Mouse (Mus musculus) frontal cortex, postnatal 10 days (tissue): ENCODE measurements at regions not wholly inside any gene's neighbourhood (a gene's known extent, or its start where the extent isn't known, plus 50 kb on each side); places are given as distances from the start of the nearest gene placed in this dataset.

ENCODE experiments used
- DNase-seq, 2 experiments: peaks; one replicate each; pipeline ENCODE4 v3.0.0; 2022; ENCODE audit warnings: low spot score in 2 of 2, mixed read lengths in 1 of 2

- no peak for DNase-seq
These were observed 124.1 kb downstream of the Pten start for GRCm38 (mm10) chr19:32881443-32881842.

- no peak for DNase-seq
These were observed 127.0 kb downstream of the Pten start for GRCm38 (mm10) chr19:32884279-32884678.

DNA sequence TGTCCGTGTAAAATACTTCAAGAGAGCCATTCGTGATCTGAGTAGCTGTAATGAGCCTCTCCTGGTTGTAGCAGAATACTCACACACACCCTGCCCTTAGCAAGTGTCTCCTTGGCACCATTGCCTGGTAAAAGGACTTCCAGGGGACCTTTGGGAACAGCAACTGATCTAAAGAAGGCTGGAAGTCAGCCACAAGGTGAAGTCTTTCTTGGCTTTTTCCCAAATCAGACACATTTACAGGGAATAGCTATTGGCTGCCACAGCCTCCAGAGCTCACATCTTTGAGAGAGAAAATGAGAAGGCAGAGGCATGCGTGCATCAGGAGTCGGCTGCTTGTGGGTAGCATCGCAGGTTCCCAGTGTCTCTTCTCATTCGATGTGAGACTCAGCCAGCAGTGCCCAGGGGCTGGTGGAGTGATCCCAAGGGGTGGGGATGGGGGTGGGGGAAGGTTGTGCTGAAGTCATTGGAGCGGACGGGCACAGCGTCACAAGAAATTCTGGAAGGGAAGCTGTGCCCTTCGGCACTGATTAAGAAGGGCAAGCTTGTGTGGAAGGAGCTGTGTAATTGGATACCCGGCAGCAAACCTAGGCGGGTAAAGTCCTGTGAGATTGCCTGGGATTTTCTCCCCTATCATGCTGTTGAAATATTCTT is 128.3 kb downstream of the Pten start:
- no peak for DNase-seq

- DNase-seq: no peak
These were observed 129.9 kb downstream of the Pten start for GRCm38 (mm10) chr19:32887190-32887589.

- DNase-seq: no peak
These were observed 131.5 kb downstream of the Pten start for GRCm38 (mm10) chr19:32888616-32889305.

DNA sequence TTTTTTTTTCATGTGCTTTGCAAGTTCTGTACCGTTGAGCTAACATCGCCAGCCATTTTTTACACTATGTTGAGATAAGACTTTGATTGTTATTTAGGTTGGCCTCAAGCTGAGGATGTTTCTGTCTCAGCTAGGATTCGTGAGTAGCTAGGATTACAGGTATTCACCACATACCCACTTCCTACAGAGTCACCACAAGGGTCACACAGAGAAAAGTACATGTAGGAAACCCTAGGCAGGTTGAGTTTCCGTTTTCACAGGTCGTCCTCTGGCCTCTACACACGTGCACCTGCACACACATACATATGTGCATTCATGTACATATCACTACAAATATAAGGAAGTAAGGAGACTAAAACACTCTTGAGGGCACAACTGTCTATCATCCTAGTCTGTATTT is 133.5 kb downstream of the Pten start:
- no peak for DNase-seq

DNA sequence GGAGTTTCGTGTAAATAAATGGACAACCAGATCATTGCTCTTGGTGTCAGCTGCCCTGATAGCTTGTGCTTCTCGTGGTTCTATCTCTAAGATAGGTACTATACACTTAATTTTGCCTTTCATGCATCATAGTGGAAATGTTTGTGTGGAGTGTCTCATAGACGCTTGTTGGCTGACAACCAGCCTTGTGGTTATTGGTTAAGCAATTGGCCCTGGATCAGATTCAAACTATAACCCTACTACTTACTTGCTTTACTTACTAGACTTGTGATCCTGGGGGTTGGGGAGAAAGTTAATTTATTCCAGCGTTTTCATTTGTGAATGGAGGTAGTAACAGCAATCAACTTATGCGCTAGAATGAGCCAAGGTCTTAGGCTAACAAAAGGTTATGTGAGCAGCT is 135.2 kb downstream of the Pten start:
- no peak for DNase-seq

DNA sequence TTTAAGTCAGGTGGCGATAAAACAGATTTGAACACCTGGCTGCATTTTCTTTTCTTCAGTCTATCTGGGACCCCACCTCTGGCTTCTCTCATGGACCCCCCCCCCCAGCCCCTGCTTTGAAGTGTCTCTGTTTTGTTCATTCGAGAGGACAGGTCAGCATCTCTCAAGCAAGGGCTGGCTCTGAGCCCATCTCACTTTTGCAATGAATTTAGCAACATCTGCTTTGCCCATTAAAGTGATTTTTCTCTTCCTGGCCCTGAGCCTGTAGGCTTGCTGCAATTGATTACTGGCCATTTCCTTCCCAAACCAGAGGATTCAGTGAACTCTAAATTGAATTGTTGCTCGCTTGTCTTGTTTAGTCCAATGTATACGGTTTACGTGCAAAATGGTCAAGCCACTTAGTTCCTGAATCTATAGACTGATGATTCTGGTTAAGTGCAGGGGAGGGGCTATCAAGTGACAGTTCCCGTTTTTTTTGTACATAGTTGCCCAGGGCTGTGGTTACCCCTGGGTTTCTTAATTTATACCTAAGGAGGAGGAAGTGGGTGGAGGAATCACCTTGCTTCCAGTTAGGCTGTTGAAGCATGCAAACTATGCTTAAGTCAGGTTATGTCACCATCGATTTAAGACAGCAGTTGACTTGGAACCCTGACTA is 146.3 kb downstream of the Pten start:
- DNase-seq: no peak

DNA sequence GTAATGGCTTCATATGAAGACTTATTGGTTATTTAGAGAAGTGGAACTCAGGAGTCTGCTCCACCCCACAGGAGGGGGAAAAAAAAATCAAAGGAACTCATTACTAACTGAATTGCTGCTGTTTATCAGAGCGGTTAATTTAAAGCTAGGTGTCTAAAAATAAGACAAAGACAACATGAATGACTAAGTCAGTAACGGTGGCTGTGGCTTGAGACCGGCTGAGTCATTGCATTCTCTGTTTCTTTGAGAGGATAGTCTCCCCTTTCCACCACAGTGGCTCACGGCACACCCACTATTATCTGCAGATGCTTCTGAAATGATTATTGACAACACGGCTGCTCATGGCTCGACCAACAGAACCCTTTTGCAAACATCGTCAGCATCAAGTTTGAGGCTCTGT is 147.2 kb downstream of the Pten start:
- no peak for DNase-seq

GRCm38 (mm10) chr19:32905901-32906431 is 148.7 kb downstream of the Pten start:
- DNase-seq: no peak

DNA sequence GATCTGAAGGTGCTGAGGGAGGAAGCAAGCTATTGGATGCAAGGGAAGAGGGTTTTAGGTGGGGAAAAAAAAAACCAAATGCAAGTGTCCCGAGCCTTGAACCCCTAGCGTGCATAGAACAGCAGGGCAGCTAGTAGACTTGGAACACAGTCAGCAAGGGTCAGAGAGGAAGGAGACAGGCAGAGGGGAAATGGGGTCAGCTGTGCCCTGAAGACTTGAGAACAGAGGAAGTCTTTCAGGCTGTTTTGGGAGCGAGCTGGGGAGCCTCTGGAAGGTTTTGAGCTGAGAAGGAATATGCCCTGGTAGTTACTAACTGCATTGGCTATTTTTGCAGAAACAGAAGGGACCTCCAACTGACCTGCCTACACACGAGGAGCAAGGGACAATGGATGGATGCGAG is 149.5 kb downstream of the Pten start:
- DNase-seq: no peak

DNA sequence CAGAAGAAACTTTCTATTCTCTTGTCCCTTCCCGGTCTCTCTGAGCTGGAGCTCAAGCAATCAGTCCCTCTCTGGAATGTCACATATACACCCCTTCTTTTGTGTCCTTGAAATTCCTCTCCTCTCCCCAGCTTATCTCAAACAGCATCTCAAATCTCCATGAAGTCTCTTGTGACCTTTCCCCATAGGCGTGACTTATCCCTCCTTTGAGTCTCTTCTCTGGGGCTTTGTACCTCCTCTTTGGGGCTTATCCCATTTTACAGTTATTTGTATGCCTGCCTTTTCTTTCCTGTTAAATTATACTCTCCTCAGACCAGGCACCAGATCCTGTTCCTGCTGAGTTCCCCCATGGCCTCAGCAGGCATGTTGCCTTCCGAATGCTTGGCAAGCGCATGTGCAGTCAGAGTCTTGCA is 152.8 kb downstream of the Pten start:
- no peak for DNase-seq

DNA sequence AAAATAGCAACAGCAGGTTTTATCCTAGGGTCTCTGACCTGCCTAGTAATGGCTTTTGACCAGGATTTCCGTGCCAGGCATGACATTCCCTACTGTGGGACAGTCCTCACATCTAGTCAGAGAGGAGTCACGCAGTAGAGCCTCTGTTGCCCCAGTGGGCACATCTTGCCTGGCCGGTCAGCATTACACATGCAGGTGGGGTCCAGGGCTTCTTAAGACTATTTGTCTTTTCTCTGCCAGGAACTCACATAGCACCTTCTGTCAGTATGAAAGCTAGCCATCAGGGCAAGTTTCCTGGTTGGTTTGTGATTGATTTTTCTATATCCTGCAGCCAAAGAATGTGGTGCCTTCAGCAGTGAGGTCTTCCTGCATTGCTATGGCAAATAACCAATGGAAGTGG is 155.0 kb downstream of the Pten start:
- DNase-seq: no peak

GRCm38 (mm10) chr19:32916507-32917280 is 159.4 kb downstream of the Pten start:
- no peak for DNase-seq

DNA sequence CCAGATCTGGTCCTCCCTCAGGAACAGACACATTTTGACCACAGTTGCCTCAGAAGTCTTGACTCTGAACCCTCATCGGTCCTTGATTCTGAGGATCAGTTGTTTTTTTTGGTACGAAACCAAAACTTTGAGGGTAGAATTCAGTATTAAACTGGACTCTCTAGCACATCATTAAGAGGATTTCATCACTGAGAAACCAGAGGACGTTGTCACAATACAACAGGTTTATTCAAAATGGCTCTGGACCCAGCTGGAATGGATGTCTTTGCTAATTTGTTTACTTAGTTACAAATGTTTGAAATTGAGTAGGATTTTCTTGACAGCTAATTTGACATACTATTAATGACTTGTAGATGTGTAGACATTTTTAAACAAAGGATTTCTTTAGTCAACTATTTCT is 163.7 kb downstream of the Pten start:
- no peak for DNase-seq

DNA sequence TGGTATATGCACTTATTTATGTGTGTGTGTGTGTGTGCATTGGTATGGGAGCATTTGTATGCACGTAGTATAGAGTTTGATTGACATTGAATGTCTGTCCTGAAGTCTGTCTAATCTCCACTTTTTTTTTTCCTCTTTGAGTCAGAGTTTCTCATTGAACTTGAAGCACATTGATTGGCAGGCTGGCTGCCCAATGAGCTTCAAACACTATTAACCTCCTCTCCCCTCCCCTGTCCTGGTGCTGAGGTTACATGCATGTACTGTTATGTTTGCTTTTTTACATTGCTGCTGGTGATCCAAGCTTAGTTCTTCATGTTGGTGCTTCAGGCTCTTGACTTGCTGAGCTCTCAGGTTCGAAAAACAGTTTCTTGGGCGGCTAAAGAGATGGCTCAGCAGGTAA is 166.6 kb downstream of the Pten start:
- DNase-seq: no peak

DNA sequence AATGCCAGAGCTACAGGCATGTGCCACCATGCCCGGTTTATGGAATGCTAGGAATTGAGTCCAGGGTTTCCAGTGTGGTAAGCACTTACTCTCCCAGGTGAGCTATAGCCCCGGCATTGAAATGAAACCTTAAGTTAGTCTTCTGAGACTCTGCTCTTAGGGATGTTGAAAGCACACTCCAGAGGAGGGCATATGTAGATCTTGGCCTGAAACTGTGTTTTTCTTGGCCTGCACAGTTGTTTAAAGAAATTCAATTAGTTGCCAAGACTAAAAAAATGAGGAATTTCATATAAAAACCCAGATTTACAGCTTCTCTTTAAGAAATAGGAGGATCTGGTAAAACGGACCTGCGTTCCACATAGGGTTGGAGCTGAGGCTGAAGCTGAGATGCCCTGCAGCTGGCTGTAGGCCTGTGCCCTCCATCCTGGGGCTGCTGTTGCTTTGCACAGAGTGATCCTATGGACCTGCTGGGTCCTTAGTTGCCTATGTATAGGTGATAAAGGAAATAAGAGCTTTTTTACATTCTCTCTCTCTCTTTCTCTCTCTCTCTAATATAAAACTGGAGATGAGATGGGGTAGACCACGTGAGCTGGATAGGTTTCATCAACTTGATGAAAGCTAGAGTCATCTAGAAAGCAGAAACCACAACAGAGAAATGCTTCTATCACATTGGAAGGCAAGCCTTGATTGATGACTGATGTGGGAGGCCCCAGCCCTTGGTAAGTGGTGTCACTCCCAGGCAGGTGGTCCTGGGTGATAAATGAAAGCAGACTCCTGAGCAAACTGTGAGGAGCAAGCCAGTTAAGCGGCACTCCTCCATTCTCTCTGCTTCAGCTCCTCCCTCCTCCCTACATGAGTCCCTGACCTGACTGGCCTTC is 168.6 kb downstream of the Pten start:
- DNase-seq: no peak

- no peak for DNase-seq
These were observed 169.3 kb downstream of the Pten start for GRCm38 (mm10) chr19:32926571-32926970.

DNA sequence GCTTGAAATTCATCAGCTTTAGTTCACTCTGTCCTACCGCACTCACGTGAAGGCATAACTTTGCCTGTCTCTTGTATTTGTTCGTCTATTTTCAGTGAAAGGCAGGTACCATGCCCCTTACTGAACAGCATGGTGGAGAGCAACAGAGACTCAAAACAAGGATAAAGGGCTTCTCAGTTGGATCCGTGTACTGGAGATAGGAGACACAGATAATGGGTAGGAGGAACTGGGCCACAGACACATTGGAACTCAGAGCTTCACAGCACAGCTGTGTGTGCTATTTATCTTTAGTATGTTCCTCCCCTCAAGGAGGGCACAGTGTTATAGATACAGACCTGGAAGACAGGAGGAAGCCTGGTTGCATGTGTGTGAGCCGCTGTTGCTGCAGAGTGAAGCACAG is 176.4 kb downstream of the Pten start:
- no peak for DNase-seq

- DNase-seq: no peak
These were observed 178.3 kb downstream of the Pten start for GRCm38 (mm10) chr19:32935638-32936037.

DNA sequence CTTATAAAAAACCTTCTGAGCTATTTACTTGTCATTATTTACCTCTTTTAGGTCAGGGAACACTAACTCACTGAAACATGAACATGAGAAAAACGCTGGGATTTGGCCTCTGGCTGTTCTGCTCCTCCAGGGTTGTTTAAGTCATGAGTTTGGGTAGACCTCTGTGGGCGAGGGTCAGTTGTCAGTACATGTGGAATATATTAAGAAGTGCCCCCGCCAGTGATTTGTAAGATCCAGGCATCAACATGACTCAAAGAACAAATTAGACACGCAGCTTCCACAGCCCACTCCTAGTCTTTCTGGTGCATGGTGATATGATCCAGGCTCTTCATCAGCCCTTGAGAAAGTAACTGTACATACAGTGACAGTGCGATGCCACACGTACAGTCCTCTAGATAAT is 180.3 kb downstream of the Pten start:
- DNase-seq: no peak
